Mouse (Mus musculus) stomach, postnatal 0 days (tissue): Measurements from ENCODE around the gene Tyro3. TPM values are rescaled to one million over a fixed set of nuclear protein-coding genes. Genes with fewer than 3 reads are reported as not detected.

ENCODE experiments used
- ATAC-seq: fragments of 200-750 bp; cut with Nextera tagmentation; 2 replicates; pipeline ENCODE4 v1.8.0; 2017; ENCODE audit not compliant: low FRiP score, low TSS enrichment
- DNase-seq: peaks from one replicate; pipeline ENCODE4 v3.0.0-alpha.2; 2016; ENCODE audit warnings: low spot score
- H3K27ac ChIP-seq: fragments of 300-500 bp; sonication (generic); replicated peaks from 2 replicates; pipeline ENCODE4 v1.5.1; 2014; ENCODE audit warnings: mild to moderate bottlenecking, control low read depth
- H3K27me3 ChIP-seq: fragments of 300-500 bp; sonication (generic); 2 replicates; pipeline ENCODE4 v1.6.1; 2014; ENCODE audit warnings: low read length; ENCODE audit not compliant: control insufficient read depth, insufficient read depth
- H3K36me3 ChIP-seq: fragments of 300-500 bp; sonication (generic); 2 replicates; pipeline ENCODE4 v1.6.1; 2014; ENCODE audit warnings: low read length, mixed read lengths; ENCODE audit not compliant: control insufficient read depth, insufficient read depth
- H3K4me1 ChIP-seq: fragments of 300-500 bp; sonication (generic); replicated peaks from 2 replicates; pipeline ENCODE4 v1.6.1; 2014; ENCODE audit warnings: antibody characterized with exemption; ENCODE audit not compliant: control insufficient read depth, insufficient read depth
- H3K4me2 ChIP-seq: fragments of 300-500 bp; sonication (generic); replicated peaks from 2 replicates; pipeline ENCODE4 v1.6.1; 2014; ENCODE audit warnings: low read depth, mild to moderate bottlenecking, control low read depth, moderate library complexity
- H3K4me3 ChIP-seq: fragments of 300-500 bp; sonication (generic); 2 replicates; pipeline ENCODE4 v1.5.1; 2014; ENCODE audit warnings: low read depth, low read length, control low read depth
- H3K9ac ChIP-seq: fragments of 300-500 bp; sonication (generic); 2 replicates; pipeline ENCODE4 v1.6.1; 2014; ENCODE audit warnings: mild to moderate bottlenecking, low read length, control low read depth, mixed read lengths
- H3K9me3 ChIP-seq: fragments of 300-500 bp; sonication (generic); 2 replicates; pipeline ENCODE4 v1.6.1; 2016; ENCODE audit warnings: low read length; ENCODE audit not compliant: control insufficient read depth
- CTCF ChIP-seq: IDR thresholded peaks from 2 replicates; pipeline ENCODE4 v1.5.1; 2016; ENCODE audit warnings: antibody characterized with exemption, low read depth, mild to moderate bottlenecking, moderate library complexity
- EP300 ChIP-seq: optimal IDR thresholded peaks from 2 replicates; pipeline ENCODE3; 2016; ENCODE audit warnings: antibody characterized with exemption
- WGBS: fragments of 180-500 bp; shearing (Covaris S2); extraction: QIAGEN DNeasy Blood & Tissue Kit; methylation state at CpG from one replicate; pipeline ENCODE4 v1.1.7; 2014; 5-methylcytosine and 5-hydroxymethylcytosine counted together
- polyA plus RNA-seq: library from polyadenylated mRNA; unstranded; fragments of >200 nt; fragmentation: Nextera tagmentation; extraction: Ambion mirVana; gene quantifications from 2 replicates; pipeline ENCODE4 v1.2.1, GENCODE M21; 2015

Gene Tyro3
- polyA plus RNA-seq, 1 experiment from 2014 or later = 20.6 TPM

- Histone ChIP-seq H3K4me2 (no peak within 1 kb of the TSS; the same call in 1 of the 2 replicates), H3K4me3 (no peak within 1 kb of the TSS), H3K27ac (no peak within 1 kb of the TSS), H3K36me3 (no peaks in the 10 kb centered on the region), H3K27me3 (peaks cover 9% of the 10 kb centered on the region; the same call in 1 of the 2 replicates), H3K4me1 (no peaks in the 10 kb centered on the region), H3K9ac (no peak within 1 kb of the TSS), H3K9me3 (no peaks in the 10 kb centered on the region)
- ATAC-seq (peak; percentile 63), DNase-seq (no peak)
- 14% methylated on average over 9 of the region's 9 CpGs for WGBS
- TF ChIP-seq CTCF = no peak
- TF ChIP-seq EP300 = no peak
These were observed 37.3 kb upstream of the Tyro3 start, which contains the start of gene Ltk for GRCm38 (mm10) chr2:119760251-119760650. Gene Ltk, minus strand, starts transcription at chr2:119760431.

- H3K4me1 ChIP-seq = no peaks in the 10 kb centered on the region
- TF ChIP-seq CTCF = no peak
- TF ChIP-seq EP300 = no peak
- H3K36me3 ChIP-seq = peaks cover 1% of the 10 kb centered on the region; the same call in 1 of the 2 replicates
- no peak overlapping the region for H3K4me3 ChIP-seq
- no peaks in the 10 kb centered on the region for H3K9me3 ChIP-seq
- H3K27ac ChIP-seq = no peak overlapping the region
- no peak overlapping the region for H3K4me2 ChIP-seq
- H3K9ac ChIP-seq = no peak overlapping the region
- H3K27me3 ChIP-seq = peaks cover 9% of the 10 kb centered on the region; the same call in 1 of the 2 replicates
- no peak for ATAC-seq
- no peak for DNase-seq
- WGBS = 80% methylated on average over 1 of the region's 1 CpGs
These were observed 35.3 kb upstream of the Tyro3 start for GRCm38 (mm10) chr2:119762276-119762675.

DNA sequence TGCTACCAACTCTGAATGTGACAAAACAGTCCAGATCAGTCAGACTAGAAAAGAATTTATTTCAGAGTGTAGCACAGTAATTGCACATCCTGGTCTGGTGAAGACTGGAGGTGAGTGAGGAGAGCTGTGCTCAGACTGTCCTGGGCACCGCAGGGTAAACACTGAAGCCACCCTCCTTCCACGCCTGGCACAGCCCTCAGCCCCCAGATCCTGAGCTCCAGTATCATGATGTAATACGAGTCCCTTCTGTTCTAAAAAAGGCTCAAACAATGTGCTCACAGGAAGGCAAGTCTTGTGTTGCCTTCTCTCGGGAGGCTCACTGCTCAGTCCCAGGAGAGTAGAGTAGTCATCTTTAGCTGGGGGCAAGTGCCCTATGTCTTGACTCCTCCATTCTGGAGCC, 33.6 kb upstream of the Tyro3 start:
- no peak for ATAC-seq
- Histone ChIP-seq H3K4me2 (no peak overlapping the region), H3K4me1 (no peaks in the 10 kb centered on the region), H3K9me3 (no peaks in the 10 kb centered on the region), H3K4me3 (no peak overlapping the region), H3K27me3 (peaks cover 3% of the 10 kb centered on the region; the same call in 1 of the 2 replicates), H3K9ac (no peak overlapping the region), H3K27ac (no peak overlapping the region), H3K36me3 (peaks cover 9% of the 10 kb centered on the region; the same call in 1 of the 2 replicates)
- WGBS = 71% methylated on average over 4 of the region's 4 CpGs
- DNase-seq = no peak
- TF ChIP-seq EP300 = no peak
- TF ChIP-seq CTCF = no peak

DNA sequence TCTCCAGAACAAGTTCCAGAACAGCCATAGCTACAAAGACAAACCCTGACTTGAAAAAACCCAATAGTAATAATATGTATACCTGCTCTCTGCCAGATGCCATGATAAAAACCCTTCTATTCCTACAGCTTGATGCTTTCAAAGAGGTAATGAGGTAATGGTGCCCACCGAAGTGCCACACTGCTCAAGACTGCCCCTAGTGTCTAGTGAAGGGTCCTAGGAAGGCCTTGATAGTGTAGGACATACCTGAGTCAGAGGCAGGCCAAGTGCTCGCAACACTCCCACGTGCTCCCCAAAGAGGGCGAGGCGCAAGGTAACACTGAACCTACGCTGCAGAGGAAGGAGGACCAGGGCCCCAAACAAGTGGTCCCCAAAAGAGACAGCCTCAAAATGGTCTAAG, 30.3 kb upstream of the Tyro3 start:
- Histone ChIP-seq H3K4me3 (no peak overlapping the region), H3K4me1 (no peaks in the 10 kb centered on the region), H3K27me3 (no peaks in the 10 kb centered on the region), H3K9me3 (no peaks in the 10 kb centered on the region), H3K27ac (no peak overlapping the region), H3K9ac (no peak overlapping the region), H3K4me2 (no peak overlapping the region), H3K36me3 (peaks cover 25% of the 10 kb centered on the region)
- ATAC-seq = no peak
- TF ChIP-seq CTCF = peak; percentile 49
- no peak for TF ChIP-seq EP300
- DNase-seq = no peak
- 92% methylated on average over 6 of the region's 6 CpGs for WGBS

DNA sequence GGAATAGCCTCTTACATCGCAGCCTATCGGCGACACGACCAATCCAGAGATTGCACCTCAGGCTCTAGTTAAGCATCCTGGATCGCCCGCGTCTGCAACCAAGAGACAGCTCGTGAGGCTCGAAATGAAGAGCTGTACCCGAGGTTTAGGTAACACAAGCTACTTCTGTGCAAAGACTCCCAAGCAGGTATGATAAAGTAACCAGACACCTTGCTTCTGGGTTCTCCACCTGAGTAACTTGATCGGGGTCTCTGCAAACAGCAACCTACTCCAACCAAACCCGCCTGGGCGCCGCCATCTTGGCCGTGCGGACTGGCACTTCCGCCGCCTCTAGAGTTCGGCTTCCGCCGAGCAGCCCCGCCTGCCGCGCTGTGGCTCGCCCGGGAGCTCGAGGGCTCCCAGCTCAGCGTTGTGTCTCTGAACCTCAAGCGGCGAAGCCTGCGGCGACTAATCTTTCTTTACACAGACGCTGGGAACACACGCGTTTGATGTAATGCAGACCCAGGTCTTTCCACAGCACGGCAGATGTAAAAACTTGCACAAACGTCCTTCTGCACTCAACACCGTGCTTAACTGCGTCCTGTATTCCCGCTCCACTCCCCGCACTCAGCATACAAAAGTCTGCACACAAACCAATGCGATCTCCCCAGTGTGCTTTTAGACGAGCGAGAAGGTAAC, 10.2 kb upstream of the Tyro3 start, which contains the start of gene Rpap1:
Gene Rpap1 (minus strand): TSS at position 332 of the 678 bp plus-strand sequence.
- no peaks in the 10 kb centered on the region for H3K27me3 ChIP-seq
- WGBS = under 1% methylated on average over 44 of the region's 44 CpGs
- no peaks in the 10 kb centered on the region; the same call in 1 of the 2 replicates for H3K4me1 ChIP-seq
- ATAC-seq = peak; percentile 94
- no peaks in the 10 kb centered on the region for H3K36me3 ChIP-seq
- no peaks in the 10 kb centered on the region for H3K9me3 ChIP-seq
- H3K27ac ChIP-seq = peak within 1 kb of the TSS; percentile 76
- H3K9ac ChIP-seq = peak within 1 kb of the TSS; percentile 64
- TF ChIP-seq EP300 (peak; percentile 63), CTCF (peak; percentile 30; the same call in 1 of the 2 replicates)
- DNase-seq = peak; percentile 90
- peak within 1 kb of the TSS; percentile 67 for H3K4me3 ChIP-seq
- H3K4me2 ChIP-seq = peak within 1 kb of the TSS; percentile 71

GRCm38 (mm10) chr2:119789996-119790395, 7.5 kb upstream of the Tyro3 start:
- DNase-seq = no peak
- no peak overlapping the region for H3K9ac ChIP-seq
- TF ChIP-seq EP300 (no peak), CTCF (no peak)
- WGBS = 80% methylated on average over 2 of the region's 2 CpGs
- H3K4me1 ChIP-seq = no peaks in the 10 kb centered on the region; the same call in 1 of the 2 replicates
- H3K27ac ChIP-seq = no peak overlapping the region
- H3K9me3 ChIP-seq = no peaks in the 10 kb centered on the region
- ATAC-seq = no peak
- no peak overlapping the region for H3K4me2 ChIP-seq
- no peaks in the 10 kb centered on the region for H3K27me3 ChIP-seq
- no peak overlapping the region for H3K4me3 ChIP-seq
- H3K36me3 ChIP-seq = no peaks in the 10 kb centered on the region
